Mouse (Mus musculus): ENCODE measurements around the gene Gm11077.

DNA sequence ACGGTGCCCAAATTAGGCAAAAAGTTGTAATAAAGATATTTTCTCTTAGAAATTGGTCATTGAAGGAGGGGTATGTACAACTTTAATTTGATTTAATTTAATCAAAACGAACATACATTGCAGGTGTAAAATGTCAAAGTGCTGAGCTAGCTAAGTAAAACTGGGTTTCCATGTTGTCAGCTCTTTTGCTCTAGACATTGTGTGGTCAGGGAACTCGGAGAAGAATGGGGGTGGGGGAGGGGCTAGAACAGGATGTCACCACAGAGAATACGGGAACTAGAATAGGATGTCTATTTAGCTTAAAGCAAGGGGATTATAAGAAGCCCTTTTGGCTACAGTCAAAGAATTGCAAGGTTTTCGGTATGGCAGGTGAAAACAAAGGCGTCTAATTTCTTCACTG lies 38.2 kb downstream of the Gm11077 start:
- TF ChIP-seq CTCF (IDR thresholded peaks at IDR 0.05; ENCODE audit: low read depth) (no peak), EP300 (IDR thresholded peaks at IDR 0.05; ENCODE audit: low read depth) (no peak)
